Mouse (Mus musculus): ENCODE results near the gene Gna15. TPM values are rescaled to one million over a fixed set of nuclear protein-coding genes. Genes with fewer than 3 reads are reported as not detected.

Gna15 gene
- polyA plus RNA-seq, 1 experiment from 2014 or later = 3.6 TPM

DNA sequence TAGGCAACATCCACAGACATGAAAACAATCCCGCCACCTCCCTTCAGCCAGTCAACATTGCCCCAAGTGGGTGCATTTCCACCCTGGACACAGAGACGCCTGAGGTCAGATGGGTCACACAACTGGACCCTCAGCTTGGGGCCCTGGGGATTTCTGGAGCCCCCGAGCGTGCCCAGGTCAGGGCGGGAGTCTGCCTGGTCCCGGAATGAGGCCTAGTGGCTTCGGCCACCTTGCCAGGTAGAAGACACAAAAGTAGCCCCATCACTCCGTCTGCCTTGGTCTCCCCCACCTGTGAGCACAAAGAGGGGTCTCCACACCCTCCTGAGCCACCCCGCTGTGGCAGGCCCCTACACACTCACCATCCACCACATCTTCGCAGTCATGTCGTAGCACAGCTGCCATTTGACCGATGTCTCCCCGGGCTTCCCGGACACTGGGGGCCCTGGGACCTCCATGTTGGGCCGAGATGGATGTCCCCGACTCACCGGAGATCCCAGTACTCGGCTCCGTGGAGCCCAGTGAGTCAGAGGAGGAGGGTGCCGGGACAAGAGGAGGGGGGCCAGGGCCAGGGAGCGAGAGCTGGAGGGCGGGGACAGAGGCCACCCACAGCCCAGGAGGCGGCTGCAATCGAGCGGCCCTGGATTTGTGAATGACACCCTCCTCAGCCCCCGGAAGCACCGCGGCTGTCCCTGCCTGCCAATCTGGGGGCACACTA is 68.7 kb downstream of the Gna15 start, which contains the start of gene Nfic:
Gene Nfic, minus strand, starts transcription at position 455 of the 715 bp plus-strand sequence.
- Histone ChIP-seq H3K4me3 (ENCODE audit: low read depth, low read length) (no peak within 1 kb of the TSS), H3K4me1 (ENCODE audit: control insufficient read depth, insufficient read depth, low read length) (no peaks in the 10 kb centered on the region), H3K9ac (replicated peaks; ENCODE audit: low read depth, low read length) (no peak within 1 kb of the TSS), H3K36me3 (ENCODE audit: control insufficient read depth, insufficient read depth, low read length) (no peaks in the 10 kb centered on the region), H3K27ac (ENCODE audit: low read length) (no peak within 1 kb of the TSS), H3K4me2 (replicated peaks; ENCODE audit: low read depth, low read length) (no peak within 1 kb of the TSS), H3K9me3 (ENCODE audit: control insufficient read depth, low read depth, low read length) (no peaks in the 10 kb centered on the region), H3K27me3 (ENCODE audit: control insufficient read depth, insufficient read depth, low read length) (peaks cover 46% of the 10 kb centered on the region)
- no peak for ATAC-seq (ENCODE audit: insufficient number of reproducible peaks, insufficient read depth, low FRiP score, low read depth)
- 60% methylated on average over 28 of the region's 28 CpGs for WGBS

GRCm38 (mm10) chr10:81454106-81454505 is 69.9 kb downstream of the Gna15 start:
- Histone ChIP-seq H3K9me3 (ENCODE audit: control insufficient read depth, low read depth, low read length) (no peaks in the 10 kb centered on the region), H3K36me3 (ENCODE audit: control insufficient read depth, insufficient read depth, low read length) (no peaks in the 10 kb centered on the region), H3K27ac (ENCODE audit: low read length) (no peak overlapping the region), H3K4me1 (ENCODE audit: control insufficient read depth, insufficient read depth, low read length) (no peaks in the 10 kb centered on the region), H3K9ac (replicated peaks; ENCODE audit: low read depth, low read length) (no peak overlapping the region), H3K27me3 (ENCODE audit: control insufficient read depth, insufficient read depth, low read length) (peaks cover 41% of the 10 kb centered on the region), H3K4me2 (replicated peaks; ENCODE audit: low read depth, low read length) (no peak overlapping the region), H3K4me3 (ENCODE audit: low read depth, low read length) (no peak overlapping the region)
- WGBS = 69% methylated on average over 2 of the region's 2 CpGs
- no peak for ATAC-seq (ENCODE audit: insufficient number of reproducible peaks, insufficient read depth, low FRiP score, low read depth)

GRCm38 (mm10) chr10:81452947-81453288 is 71.1 kb downstream of the Gna15 start:
- Histone ChIP-seq H3K4me2 (replicated peaks; ENCODE audit: low read depth, low read length) (no peak overlapping the region), H3K9ac (replicated peaks; ENCODE audit: low read depth, low read length) (no peak overlapping the region), H3K27ac (ENCODE audit: low read length) (no peak overlapping the region), H3K27me3 (ENCODE audit: control insufficient read depth, insufficient read depth, low read length) (peaks cover 38% of the 10 kb centered on the region), H3K4me1 (ENCODE audit: control insufficient read depth, insufficient read depth, low read length) (no peaks in the 10 kb centered on the region), H3K4me3 (ENCODE audit: low read depth, low read length) (no peak overlapping the region), H3K36me3 (ENCODE audit: control insufficient read depth, insufficient read depth, low read length) (no peaks in the 10 kb centered on the region), H3K9me3 (ENCODE audit: control insufficient read depth, low read depth, low read length) (no peaks in the 10 kb centered on the region)
- no peak for ATAC-seq (ENCODE audit: insufficient number of reproducible peaks, insufficient read depth, low FRiP score, low read depth)
- 5% methylated on average over 14 of the region's 14 CpGs for WGBS

Small RNA genes within 50 kb of the gene (microRNA-seq; reads per million reads assigned to microRNA genes)
- not detected for gene Gm25595

Other genes with a start within 250 kb of the Gna15 start
- 21.6 and 25.2 TPM in 2 replicates for gene Tjp3, start 232.6 kb downstream of the Gna15 start, polyA plus RNA-seq (2014; fragmentation: Nextera tagmentation; extraction: Ambion mirVana)
- gene Pip5k1c, start 231.3 kb downstream of the Gna15 start, polyA plus RNA-seq (2014; fragmentation: Nextera tagmentation; extraction: Ambion mirVana) = 50.1 and 51.4 TPM in 2 replicates
- 21.3 and 21.7 TPM in 2 replicates for gene Cactin, start 203.1 kb downstream of the Gna15 start, polyA plus RNA-seq (2014; fragmentation: Nextera tagmentation; extraction: Ambion mirVana)
- 23.1 and 23.4 TPM in 2 replicates for gene Tbxa2r, start 195.5 kb downstream of the Gna15 start, polyA plus RNA-seq (2014; fragmentation: Nextera tagmentation; extraction: Ambion mirVana)
- gene Gipc3, start 181.0 kb downstream of the Gna15 start, polyA plus RNA-seq (2014; fragmentation: Nextera tagmentation; extraction: Ambion mirVana) = 0.07 TPM in 1 of 2 replicates, not detected in the other
- 98.6 TPM in 2 replicates for gene Hmg20b, start 173.7 kb downstream of the Gna15 start, polyA plus RNA-seq (2014; fragmentation: Nextera tagmentation; extraction: Ambion mirVana)
- 4.7 and 4.8 TPM in 2 replicates for gene Mfsd12, start 166.7 kb downstream of the Gna15 start, polyA plus RNA-seq (2014; fragmentation: Nextera tagmentation; extraction: Ambion mirVana)
- gene 4930404N11Rik, start 158.4 kb downstream of the Gna15 start, polyA plus RNA-seq (2014; fragmentation: Nextera tagmentation; extraction: Ambion mirVana) = 0.43 and 0.59 TPM in 2 replicates
- gene Fzr1, start 145.7 kb downstream of the Gna15 start, polyA plus RNA-seq (2014; fragmentation: Nextera tagmentation; extraction: Ambion mirVana) = 81.3 and 88.7 TPM in 2 replicates
- gene Dohh, start 139.8 kb downstream of the Gna15 start, polyA plus RNA-seq (2014; fragmentation: Nextera tagmentation; extraction: Ambion mirVana) = 44.8 and 48.5 TPM in 2 replicates
- 3.1 and 4.1 TPM in 2 replicates for gene Gm48551, start 139.8 kb downstream of the Gna15 start, polyA plus RNA-seq (2014; fragmentation: Nextera tagmentation; extraction: Ambion mirVana)
- gene Gm48552, start 135.2 kb downstream of the Gna15 start, polyA plus RNA-seq (2014; fragmentation: Nextera tagmentation; extraction: Ambion mirVana) = 1.0 and 1.1 TPM in 2 replicates
- gene Smim24, start 131.2 kb downstream of the Gna15 start, polyA plus RNA-seq (2014; fragmentation: Nextera tagmentation; extraction: Ambion mirVana) = 17.7 and 21.5 TPM in 2 replicates
- gene Nfic, start 68.6 kb downstream of the Gna15 start, polyA plus RNA-seq (2014; fragmentation: Nextera tagmentation; extraction: Ambion mirVana) = 76.0 and 80.1 TPM in 2 replicates
- 1.7 and 2.2 TPM in 2 replicates for gene Celf5, start 41.5 kb downstream of the Gna15 start, polyA plus RNA-seq (2014; fragmentation: Nextera tagmentation; extraction: Ambion mirVana)
- gene Ncln, start 27.8 kb downstream of the Gna15 start, polyA plus RNA-seq (2014; fragmentation: Nextera tagmentation; extraction: Ambion mirVana) = 79.1 and 79.3 TPM in 2 replicates
- gene S1pr4, start 24.1 kb downstream of the Gna15 start, polyA plus RNA-seq (2014; fragmentation: Nextera tagmentation; extraction: Ambion mirVana) = 0.41 and 0.72 TPM in 2 replicates
- gene Gna11, start 21.0 kb upstream of the Gna15 start, polyA plus RNA-seq (2014; fragmentation: Nextera tagmentation; extraction: Ambion mirVana) = 86.2 and 89.3 TPM in 2 replicates
- gene Aes, start 35.3 kb upstream of the Gna15 start, polyA plus RNA-seq (2014; fragmentation: Nextera tagmentation; extraction: Ambion mirVana) = 363 and 388 TPM in 2 replicates
- gene Tle2, start 50.3 kb upstream of the Gna15 start, polyA plus RNA-seq (2014; fragmentation: Nextera tagmentation; extraction: Ambion mirVana) = 17.7 and 19.1 TPM in 2 replicates
- gene Tle6, start 76.8 kb upstream of the Gna15 start, polyA plus RNA-seq (2014; fragmentation: Nextera tagmentation; extraction: Ambion mirVana) = 14.3 and 18.2 TPM in 2 replicates
- gene BC025920, start 82.0 kb upstream of the Gna15 start, polyA plus RNA-seq (2014; fragmentation: Nextera tagmentation; extraction: Ambion mirVana) = 0.57 and 0.69 TPM in 2 replicates
- gene Sirt6, start 103.6 kb upstream of the Gna15 start, polyA plus RNA-seq (2014; fragmentation: Nextera tagmentation; extraction: Ambion mirVana) = 33.4 and 43.4 TPM in 2 replicates
- 7.8 and 9.1 TPM in 2 replicates for gene Ankrd24, start 104.3 kb upstream of the Gna15 start, polyA plus RNA-seq (2014; fragmentation: Nextera tagmentation; extraction: Ambion mirVana)
- 6.0 and 6.3 TPM in 2 replicates for gene Gm10778, start 124.8 kb upstream of the Gna15 start, polyA plus RNA-seq (2014; fragmentation: Nextera tagmentation; extraction: Ambion mirVana)
- gene Zfp433, start 180.6 kb upstream of the Gna15 start, polyA plus RNA-seq (2014; fragmentation: Nextera tagmentation; extraction: Ambion mirVana) = 22.1 and 23.8 TPM in 2 replicates
- gene Gm3055, start 246.9 kb upstream of the Gna15 start, polyA plus RNA-seq (2014; fragmentation: Nextera tagmentation; extraction: Ambion mirVana) = 13.9 and 15.3 TPM in 2 replicates